Mouse (Mus musculus) lung, postnatal 14 days (tissue): ENCODE results near the gene Hist1h2bc.

ENCODE experiments used
- DNase-seq: peaks from one replicate; pipeline ENCODE4 v3.0.0; 2021

The Hist1h2bc gene

DNA sequence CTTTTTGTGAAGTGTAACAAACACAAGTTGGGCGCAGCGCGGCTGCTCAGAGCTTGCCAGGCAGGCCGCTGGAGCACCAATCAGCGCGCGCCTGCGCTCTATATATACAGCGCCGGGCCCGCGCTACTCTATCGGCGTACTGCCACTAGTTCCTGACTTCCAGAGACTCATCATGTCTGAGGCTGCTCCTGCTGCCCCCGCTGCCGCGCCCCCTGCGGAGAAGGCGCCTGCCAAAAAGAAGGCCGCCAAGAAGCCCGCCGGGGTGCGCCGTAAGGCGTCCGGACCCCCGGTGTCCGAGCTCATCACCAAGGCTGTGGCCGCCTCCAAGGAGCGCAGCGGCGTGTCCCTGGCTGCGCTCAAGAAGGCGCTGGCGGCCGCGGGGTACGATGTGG lies 54.7 kb downstream of the Hist1h2bc start, which contains the start of gene Hist1h1c:
Gene Hist1h1c (plus strand): TSS at position 132 of the 392 bp plus-strand sequence.
- peak; percentile 91 for DNase-seq

- peak; percentile 92 for DNase-seq
Observed at GRCm38 (mm10) chr13:23739069-23739921, 55.3 kb downstream of the Hist1h2bc start.

- no peak for DNase-seq
Observed at GRCm38 (mm10) chr13:23739922-23740252, 55.9 kb downstream of the Hist1h2bc start.

DNA sequence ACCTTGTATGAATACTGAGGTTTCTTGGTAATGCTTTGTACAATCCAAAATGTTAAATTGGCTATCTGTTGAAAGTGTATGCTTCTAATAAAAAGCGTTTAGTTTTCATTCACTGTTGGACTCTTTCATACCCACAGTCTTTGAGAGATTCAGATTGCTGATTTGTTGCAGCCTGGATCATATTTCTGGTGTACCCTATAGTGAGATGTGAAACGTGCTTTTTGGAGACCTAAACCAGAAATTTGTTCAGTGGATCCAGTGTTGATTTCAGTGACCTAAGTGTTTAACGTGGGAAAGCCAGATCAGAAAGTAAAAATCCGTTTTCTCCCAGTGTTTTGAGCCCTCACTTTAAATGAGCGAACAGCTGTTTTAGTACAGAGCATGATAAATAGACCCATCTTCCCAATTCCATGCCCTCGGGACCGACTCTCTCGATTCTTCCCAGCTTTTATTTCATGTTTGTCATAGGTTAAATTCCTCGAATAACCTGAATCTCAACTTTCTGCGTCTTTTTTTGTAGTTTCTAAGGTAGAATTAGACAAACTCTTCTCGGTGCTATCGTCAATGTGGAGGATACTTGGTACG lies 56.3 kb downstream of the Hist1h2bc start:
- no peak for DNase-seq

GRCm38 (mm10) chr13:23740910-23741309 lies 56.9 kb downstream of the Hist1h2bc start:
- no peak for DNase-seq

DNA sequence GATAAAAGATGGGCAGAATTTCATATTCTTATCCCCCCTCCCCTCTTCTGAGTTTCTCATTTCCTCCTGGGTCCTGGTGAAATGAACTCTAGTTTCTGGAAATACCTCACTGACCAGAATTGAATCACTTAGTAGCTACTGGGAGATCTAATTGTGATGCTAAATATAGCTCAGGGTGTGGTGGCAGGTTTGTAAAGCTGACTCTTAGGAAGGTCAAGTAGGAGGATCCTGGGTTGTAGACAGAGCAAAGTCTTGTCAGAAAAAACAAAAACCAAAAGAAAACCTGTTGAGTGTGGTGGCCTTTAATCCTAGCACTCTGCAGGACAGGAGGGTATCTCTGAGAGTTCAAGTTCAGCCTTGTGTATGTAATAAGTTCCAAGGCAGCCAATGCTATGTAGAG lies 58.0 kb downstream of the Hist1h2bc start:
- no peak for DNase-seq
